Mouse (Mus musculus): ENCODE measurements at regions not wholly inside any gene's neighbourhood (a gene's known extent, or its start where the extent isn't known, plus 50 kb on each side); places are given as distances from the start of the nearest gene placed in this dataset.

GRCm38 (mm10) chr7:119258222-119258621 lies 73.8 kb upstream of the Gpr139 start:
- TF ChIP-seq CEBPB (IDR thresholded peaks at IDR 0.05; ENCODE audit: insufficient read depth, poor library complexity, severe bottlenecking): no peak
- no peak for TF ChIP-seq E2F4 (IDR thresholded peaks at IDR 0.05; ENCODE audit: insufficient read depth)
- no peak for TF ChIP-seq POLR2A (IDR thresholded peaks at IDR 0.05; ENCODE audit: insufficient read length, low read depth)
- no peak for TF ChIP-seq REST (IDR thresholded peaks at IDR 0.05; ENCODE audit: insufficient read depth, insufficient read length)
- TF ChIP-seq SRF (IDR thresholded peaks at IDR 0.05; ENCODE audit: control insufficient read depth, insufficient read length, low read depth): no peak
- TF ChIP-seq POLR2AphosphoS2 (IDR thresholded peaks at IDR 0.05; ENCODE audit: insufficient read length, low read depth): no peak
- no peak for TF ChIP-seq USF1 (IDR thresholded peaks at IDR 0.05; ENCODE audit: low read depth)
- no peak for TF ChIP-seq TCF3 (IDR thresholded peaks at IDR 0.05; ENCODE audit: insufficient read length, low read depth)
- TF ChIP-seq TCF12 (IDR thresholded peaks at IDR 0.05; ENCODE audit: insufficient read depth, poor library complexity, severe bottlenecking): no peak
- no peak for TF ChIP-seq MYOG (IDR thresholded peaks at IDR 0.05; ENCODE audit: control insufficient read depth in 1 of 3, insufficient read depth in 1 of 3, insufficient read length in 2 of 3, low read depth in 2 of 3)
- no peak for TF ChIP-seq MAX (IDR thresholded peaks at IDR 0.05; ENCODE audit: low read depth)
- TF ChIP-seq MYOD1 (IDR thresholded peaks at IDR 0.05; ENCODE audit: control insufficient read depth in 1 of 3, insufficient read length in 2 of 3, low read depth in 2 of 3): no peak
- no peaks in the 10 kb centered on the region for H3K36me3 ChIP-seq (ENCODE audit: control insufficient read depth, insufficient read depth)
- no peak overlapping the region for H3K4me3 ChIP-seq
- no peak overlapping the region for H3ac ChIP-seq (ENCODE audit: control insufficient read depth, insufficient read length)
- no peak overlapping the region for H3K4me2 ChIP-seq (ENCODE audit: low read depth)
- no peaks in the 10 kb centered on the region for H3K27me3 ChIP-seq (ENCODE audit: control insufficient read depth, insufficient read depth, insufficient read length)
- H3K79me2 ChIP-seq (ENCODE audit: control insufficient read depth, insufficient read depth): no peaks in the 10 kb centered on the region

GRCm38 (mm10) chr7:119256916-119257315 lies 72.5 kb upstream of the Gpr139 start:
- no peak for TF ChIP-seq MYOG (IDR thresholded peaks at IDR 0.05; ENCODE audit: control insufficient read depth in 1 of 3, insufficient read depth in 1 of 3, insufficient read length in 2 of 3, low read depth in 2 of 3)
- H3K4me2 ChIP-seq (ENCODE audit: low read depth): no peak overlapping the region
- no peak overlapping the region for H3ac ChIP-seq (ENCODE audit: control insufficient read depth, insufficient read length)
- no peaks in the 10 kb centered on the region for H3K79me2 ChIP-seq (ENCODE audit: control insufficient read depth, insufficient read depth)
- H3K27me3 ChIP-seq (ENCODE audit: control insufficient read depth, insufficient read depth, insufficient read length): no peaks in the 10 kb centered on the region
- no peak overlapping the region for H3K4me3 ChIP-seq
- H3K36me3 ChIP-seq (ENCODE audit: control insufficient read depth, insufficient read depth): no peaks in the 10 kb centered on the region

- H3K4me3 ChIP-seq: no peak overlapping the region
- H3K27me3 ChIP-seq (ENCODE audit: control insufficient read depth, insufficient read depth, insufficient read length): no peaks in the 10 kb centered on the region
- H3K36me3 ChIP-seq (ENCODE audit: control insufficient read depth, insufficient read depth): no peaks in the 10 kb centered on the region
- TF ChIP-seq CEBPB (IDR thresholded peaks at IDR 0.05; ENCODE audit: insufficient read depth, poor library complexity, severe bottlenecking): no peak
- TF ChIP-seq POLR2A (IDR thresholded peaks at IDR 0.05; ENCODE audit: insufficient read length, low read depth): no peak
- no peak for TF ChIP-seq MAX (IDR thresholded peaks at IDR 0.05; ENCODE audit: low read depth)
- H3ac ChIP-seq (ENCODE audit: control insufficient read depth, insufficient read length): no peak overlapping the region
- H3K4me2 ChIP-seq (ENCODE audit: low read depth): no peak overlapping the region
- no peaks in the 10 kb centered on the region for H3K79me2 ChIP-seq (ENCODE audit: control insufficient read depth, insufficient read depth)
These were observed 68.3 kb upstream of the Gpr139 start for GRCm38 (mm10) chr7:119252742-119253141.

GRCm38 (mm10) chr7:119251679-119252078 lies 67.3 kb upstream of the Gpr139 start:
- H3K4me3 ChIP-seq: no peak overlapping the region
- no peaks in the 10 kb centered on the region for H3K79me2 ChIP-seq (ENCODE audit: control insufficient read depth, insufficient read depth)
- TF ChIP-seq MYOD1 (IDR thresholded peaks at IDR 0.05; ENCODE audit: control insufficient read depth in 1 of 3, insufficient read length in 2 of 3, low read depth in 2 of 3) (no peak), MYOG (IDR thresholded peaks at IDR 0.05; ENCODE audit: control insufficient read depth in 1 of 3, insufficient read depth in 1 of 3, insufficient read length in 2 of 3, low read depth in 2 of 3) (no peak), SRF (IDR thresholded peaks at IDR 0.05; ENCODE audit: control insufficient read depth, insufficient read length, low read depth) (no peak), USF1 (IDR thresholded peaks at IDR 0.05; ENCODE audit: low read depth) (no peak), CEBPB (IDR thresholded peaks at IDR 0.05; ENCODE audit: insufficient read depth, poor library complexity, severe bottlenecking) (no peak), E2F4 (IDR thresholded peaks at IDR 0.05; ENCODE audit: insufficient read depth) (no peak), TCF12 (IDR thresholded peaks at IDR 0.05; ENCODE audit: insufficient read depth, poor library complexity, severe bottlenecking) (no peak), POLR2AphosphoS2 (IDR thresholded peaks at IDR 0.05; ENCODE audit: insufficient read length, low read depth) (no peak), MAX (IDR thresholded peaks at IDR 0.05; ENCODE audit: low read depth) (no peak), REST (IDR thresholded peaks at IDR 0.05; ENCODE audit: insufficient read depth, insufficient read length) (no peak), TCF3 (IDR thresholded peaks at IDR 0.05; ENCODE audit: insufficient read length, low read depth) (no peak), POLR2A (IDR thresholded peaks at IDR 0.05; ENCODE audit: insufficient read length, low read depth) (no peak)
- no peaks in the 10 kb centered on the region for H3K27me3 ChIP-seq (ENCODE audit: control insufficient read depth, insufficient read depth, insufficient read length)
- no peak overlapping the region for H3ac ChIP-seq (ENCODE audit: control insufficient read depth, insufficient read length)
- no peaks in the 10 kb centered on the region for H3K36me3 ChIP-seq (ENCODE audit: control insufficient read depth, insufficient read depth)
- H3K4me2 ChIP-seq (ENCODE audit: low read depth): no peak overlapping the region

GRCm38 (mm10) chr7:119250381-119250780 lies 66.0 kb upstream of the Gpr139 start:
- Histone ChIP-seq H3K79me2 (ENCODE audit: control insufficient read depth, insufficient read depth) (no peaks in the 10 kb centered on the region), H3K27me3 (ENCODE audit: control insufficient read depth, insufficient read depth, insufficient read length) (no peaks in the 10 kb centered on the region), H3ac (ENCODE audit: control insufficient read depth, insufficient read length) (no peak overlapping the region), H3K36me3 (ENCODE audit: control insufficient read depth, insufficient read depth) (no peaks in the 10 kb centered on the region), H3K4me3 (no peak overlapping the region), H3K4me2 (ENCODE audit: low read depth) (no peak overlapping the region)
- TF ChIP-seq REST (IDR thresholded peaks at IDR 0.05; ENCODE audit: insufficient read depth, insufficient read length) (no peak), POLR2AphosphoS2 (IDR thresholded peaks at IDR 0.05; ENCODE audit: insufficient read length, low read depth) (no peak), SRF (IDR thresholded peaks at IDR 0.05; ENCODE audit: control insufficient read depth, insufficient read length, low read depth) (no peak)

Data from myocyte (in vitro differentiated cells).